Mouse (Mus musculus): ENCODE data around the gene Hbp1.

Hbp1 gene

GRCm38 (mm10) chr12:31950659-31951031, 310 bp upstream of the Hbp1 start:
- peak; percentile 77 for DNase-seq (ENCODE audit: low spot score)

GRCm38 (mm10) chr12:31949193-31949741, 1.1 kb downstream of the Hbp1 start:
- peak; percentile 87 for DNase-seq (ENCODE audit: low spot score)

GRCm38 (mm10) chr12:31948101-31949000, 2.0 kb downstream of the Hbp1 start:
- DNase-seq (ENCODE audit: low spot score), result no peak

- no peak for DNase-seq (ENCODE audit: low spot score)
Measured at GRCm38 (mm10) chr12:31947476-31947875, 2.9 kb downstream of the Hbp1 start.

- DNase-seq (ENCODE audit: low spot score), result no peak
Measured at GRCm38 (mm10) chr12:31944405-31944804, 5.9 kb downstream of the Hbp1 start.

GRCm38 (mm10) chr12:31943020-31943654, 7.2 kb downstream of the Hbp1 start:
- DNase-seq (ENCODE audit: low spot score), result no peak

- no peak for DNase-seq (ENCODE audit: low spot score)
Measured at GRCm38 (mm10) chr12:31939026-31939425, 11.3 kb downstream of the Hbp1 start.

- no peak for DNase-seq (ENCODE audit: low spot score)
Measured at GRCm38 (mm10) chr12:31938391-31938997, 11.8 kb downstream of the Hbp1 start.

GRCm38 (mm10) chr12:31937613-31938012, 12.7 kb downstream of the Hbp1 start:
- no peak for DNase-seq (ENCODE audit: low spot score)

- no peak for DNase-seq (ENCODE audit: low spot score)
Measured at GRCm38 (mm10) chr12:31936657-31937300, 13.6 kb downstream of the Hbp1 start.

GRCm38 (mm10) chr12:31931818-31932217, 18.5 kb downstream of the Hbp1 start:
- no peak for DNase-seq (ENCODE audit: low spot score)

GRCm38 (mm10) chr12:31928498-31928897, 21.8 kb downstream of the Hbp1 start:
- no peak for DNase-seq (ENCODE audit: low spot score)

- peak; percentile 39 for DNase-seq (ENCODE audit: low spot score)
Measured at GRCm38 (mm10) chr12:31926661-31927061, 23.7 kb downstream of the Hbp1 start.

GRCm38 (mm10) chr12:31925343-31925742, 25.0 kb downstream of the Hbp1 start:
- DNase-seq (ENCODE audit: low spot score), result no peak

GRCm38 (mm10) chr12:31924135-31924534, 26.2 kb downstream of the Hbp1 start:
- DNase-seq (ENCODE audit: low spot score), result no peak

GRCm38 (mm10) chr12:31920464-31921405, 29.6 kb downstream of the Hbp1 start:
- no peak for DNase-seq (ENCODE audit: low spot score)

- no peak for DNase-seq (ENCODE audit: low spot score)
Measured at GRCm38 (mm10) chr12:31917245-31917644, 33.1 kb downstream of the Hbp1 start.

GRCm38 (mm10) chr12:31916691-31917090, 33.6 kb downstream of the Hbp1 start:
- no peak for DNase-seq (ENCODE audit: low spot score)

GRCm38 (mm10) chr12:31913614-31914013, 36.7 kb downstream of the Hbp1 start:
- DNase-seq (ENCODE audit: low spot score), result no peak

- DNase-seq (ENCODE audit: low spot score), result no peak
Measured at GRCm38 (mm10) chr12:31912966-31913551, 37.3 kb downstream of the Hbp1 start.

- DNase-seq (ENCODE audit: low spot score), result no peak
Measured at GRCm38 (mm10) chr12:31907436-31907835, 42.9 kb downstream of the Hbp1 start.

Measured in ovary, postnatal 14 days (tissue).